Mouse (Mus musculus) lung, adult 2 months (tissue): ENCODE measurements at regions not wholly inside any gene's neighbourhood (a gene's known extent, or its start where the extent isn't known, plus 50 kb on each side); places are given as distances from the start of the nearest gene placed in this dataset.

Source experiments
- DNase-seq: peaks from one replicate; pipeline ENCODE4 v3.0.0; 2022
- H3K4me1 ChIP-seq: fragments of 200-500 bp; 2 replicates; pipeline ENCODE4 v1.6.1; 2011; ENCODE audit warnings: low read length; ENCODE audit not compliant: control insufficient read depth, insufficient read depth
- H3K4me3 ChIP-seq: fragments of 200-500 bp; replicated peaks from 2 replicates; pipeline ENCODE3; 2011; ENCODE audit warnings: low read depth, mild to moderate bottlenecking, control low read depth, low read length; ENCODE audit errors: extremely low read depth
- CTCF ChIP-seq: fragments of 200-500 bp; IDR thresholded peaks from 2 replicates; pipeline ENCODE4 v1.5.1; 2011; ENCODE audit warnings: mild to moderate bottlenecking, low read length, control low read depth; ENCODE audit not compliant: insufficient read depth
- POLR2A ChIP-seq: fragments of 200-500 bp; IDR thresholded peaks from 2 replicates; pipeline ENCODE4 v1.6.1; 2011; ENCODE audit warnings: low read depth, mild to moderate bottlenecking, control low read depth, low read length, borderline replicate concordance; ENCODE audit errors: extremely low read depth
- WGBS: fragments of 180-500 bp; shearing (Covaris S2); methylation state at CpG from one replicate; pipeline ENCODE4 v1.1.7; 2018; 5-methylcytosine and 5-hydroxymethylcytosine counted together

- no peak for TF ChIP-seq CTCF
- TF ChIP-seq POLR2A = no peak
- whole genome bisulfite sequencing = 36% methylated on average over 10 of the region's 10 CpGs
- no peak for DNase-seq
- no peaks in the 10 kb centered on the region for H3K4me1 ChIP-seq
- no peak overlapping the region for H3K4me3 ChIP-seq
Measured at GRCm38 (mm10) chr11:84707772-84708171, 111.5 kb downstream of the Mrm1 start.

- 28% methylated on average over 6 of the region's 6 CpGs for WGBS
- DNase-seq = no peak
- no peaks in the 10 kb centered on the region for H3K4me1 ChIP-seq
- H3K4me3 ChIP-seq = no peak overlapping the region
- no peak for TF ChIP-seq CTCF
- TF ChIP-seq POLR2A = no peak
Measured at GRCm38 (mm10) chr11:84706692-84707091, 112.6 kb downstream of the Mrm1 start.

DNA sequence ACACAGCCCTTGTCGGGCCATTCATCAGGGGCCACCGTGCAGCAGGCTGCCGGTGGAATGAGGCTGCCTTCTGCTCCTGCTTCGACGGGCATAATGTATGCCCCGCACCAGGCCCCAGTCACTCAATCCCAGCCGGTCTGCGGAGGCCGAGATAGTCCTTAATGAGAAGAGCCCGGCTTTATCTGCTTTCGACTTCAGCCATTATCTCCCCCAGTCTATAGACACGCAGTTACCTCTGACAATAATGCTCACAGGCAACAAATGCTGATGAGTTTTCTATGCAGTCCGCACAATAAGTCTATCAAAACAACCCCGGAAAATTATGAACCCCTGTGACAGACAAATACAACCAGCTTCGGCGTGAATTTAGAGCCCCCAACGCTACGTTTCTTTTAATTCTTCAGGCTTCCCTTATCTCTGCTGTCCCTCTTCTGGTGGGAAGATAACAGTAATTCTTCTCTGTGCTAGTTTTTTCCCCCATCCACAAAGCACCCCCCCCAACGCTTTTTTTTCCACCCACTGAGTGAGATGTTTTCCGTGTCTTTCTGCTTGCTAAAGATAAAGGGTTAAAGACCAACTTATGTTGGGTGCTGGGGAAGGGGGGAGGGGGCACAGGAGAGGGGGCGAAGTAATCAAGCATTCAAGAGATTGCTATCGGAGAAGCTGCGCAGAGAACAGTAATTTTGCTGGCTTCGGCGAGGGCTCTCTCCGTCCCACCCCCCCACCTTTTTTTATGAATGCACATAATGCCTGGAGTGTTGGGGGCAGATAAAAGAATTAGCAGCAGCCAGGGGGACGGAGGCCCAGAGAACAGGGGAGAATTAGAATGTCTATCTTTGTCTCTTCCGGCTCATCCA is 117.8 kb downstream of the Mrm1 start:
- H3K4me3 ChIP-seq = no peak overlapping the region
- DNase-seq = no peak
- H3K4me1 ChIP-seq = no peaks in the 10 kb centered on the region
- TF ChIP-seq CTCF = no peak
- no peak for TF ChIP-seq POLR2A
- WGBS = 7% methylated on average over 28 of the region's 28 CpGs

DNA sequence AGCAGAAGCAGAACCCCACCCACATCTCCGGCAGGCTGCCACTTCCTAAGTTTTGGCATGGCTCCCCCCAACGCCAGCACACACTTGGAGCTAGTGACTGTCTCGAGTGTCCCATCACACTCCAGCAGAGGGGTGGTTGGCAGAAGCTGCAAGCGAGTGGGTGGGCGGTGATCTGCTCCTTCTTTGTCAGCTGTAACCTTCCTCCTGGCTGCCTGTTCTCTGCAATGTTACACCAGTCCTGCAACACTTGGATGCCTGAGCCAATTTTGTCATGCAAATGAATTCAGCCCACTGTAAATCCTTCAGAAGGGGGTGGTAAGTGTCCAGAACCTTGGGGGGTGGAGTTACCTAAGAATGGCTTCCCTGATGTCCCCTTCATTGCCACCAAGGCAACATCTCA is 121.8 kb downstream of the Mrm1 start:
- WGBS = 39% methylated on average over 5 of the region's 5 CpGs
- H3K4me1 ChIP-seq = no peaks in the 10 kb centered on the region
- TF ChIP-seq POLR2A = no peak
- no peak for TF ChIP-seq CTCF
- no peak for DNase-seq
- H3K4me3 ChIP-seq = no peak overlapping the region

- 8% methylated on average over 10 of the region's 10 CpGs for WGBS
- DNase-seq = no peak
- no peak for TF ChIP-seq CTCF
- TF ChIP-seq POLR2A = no peak
- H3K4me1 ChIP-seq = no peaks in the 10 kb centered on the region
- H3K4me3 ChIP-seq = no peak overlapping the region
Measured at GRCm38 (mm10) chr11:84692638-84693037, 126.7 kb downstream of the Mrm1 start.

- no peak for DNase-seq
- TF ChIP-seq POLR2A (no peak), CTCF (no peak)
- 76% methylated on average over 3 of the region's 3 CpGs for WGBS
- no peak overlapping the region for H3K4me3 ChIP-seq
- no peaks in the 10 kb centered on the region for H3K4me1 ChIP-seq
Measured at GRCm38 (mm10) chr11:84691410-84692148, 127.7 kb downstream of the Mrm1 start.

- Histone ChIP-seq H3K4me1 (no peaks in the 10 kb centered on the region), H3K4me3 (no peak overlapping the region)
- TF ChIP-seq CTCF = no peak
- TF ChIP-seq POLR2A = no peak
- WGBS = 90% methylated on average over 9 of the region's 9 CpGs
- DNase-seq = no peak
Measured at GRCm38 (mm10) chr11:84686473-84686872, 132.8 kb downstream of the Mrm1 start.

DNA sequence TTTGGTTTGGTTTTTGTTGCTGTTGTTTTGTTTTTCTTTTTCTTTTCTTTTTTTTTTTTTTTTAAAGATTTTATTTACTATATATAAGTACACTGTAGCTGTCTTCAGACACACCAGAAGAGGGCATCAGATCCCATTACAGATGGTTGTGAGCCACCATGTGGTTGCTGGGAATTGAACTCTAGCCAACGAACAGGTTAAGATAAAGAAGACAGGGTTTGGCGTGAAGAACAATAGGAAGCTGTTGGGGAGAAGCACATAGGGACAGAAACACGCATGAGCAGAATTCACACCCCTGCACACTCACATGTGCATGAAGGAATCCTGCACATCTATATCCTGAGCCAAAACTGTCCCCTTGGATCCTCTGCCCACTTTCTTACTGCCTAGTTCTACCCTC is 135.0 kb downstream of the Mrm1 start:
- WGBS = 81% methylated on average over 3 of the region's 3 CpGs
- DNase-seq = no peak
- TF ChIP-seq CTCF (no peak), POLR2A (no peak)
- Histone ChIP-seq H3K4me3 (no peak overlapping the region), H3K4me1 (no peaks in the 10 kb centered on the region)

- 62% methylated on average over 13 of the region's 13 CpGs for WGBS
- no peak for DNase-seq
- no peak overlapping the region for H3K4me3 ChIP-seq
- TF ChIP-seq POLR2A (no peak), CTCF (no peak)
- no peaks in the 10 kb centered on the region for H3K4me1 ChIP-seq
Measured at GRCm38 (mm10) chr11:84682931-84683330, 136.4 kb downstream of the Mrm1 start.

- no peak for DNase-seq
- TF ChIP-seq POLR2A (no peak), CTCF (no peak)
- no peaks in the 10 kb centered on the region for H3K4me1 ChIP-seq
- 55% methylated on average over 18 of the region's 18 CpGs for WGBS
- no peak overlapping the region for H3K4me3 ChIP-seq
Measured at GRCm38 (mm10) chr11:84676377-84677078, 142.8 kb downstream of the Mrm1 start.
